8 mouse cellular contexts compared by ENCODE assay signal in the genomic region with DNA sequence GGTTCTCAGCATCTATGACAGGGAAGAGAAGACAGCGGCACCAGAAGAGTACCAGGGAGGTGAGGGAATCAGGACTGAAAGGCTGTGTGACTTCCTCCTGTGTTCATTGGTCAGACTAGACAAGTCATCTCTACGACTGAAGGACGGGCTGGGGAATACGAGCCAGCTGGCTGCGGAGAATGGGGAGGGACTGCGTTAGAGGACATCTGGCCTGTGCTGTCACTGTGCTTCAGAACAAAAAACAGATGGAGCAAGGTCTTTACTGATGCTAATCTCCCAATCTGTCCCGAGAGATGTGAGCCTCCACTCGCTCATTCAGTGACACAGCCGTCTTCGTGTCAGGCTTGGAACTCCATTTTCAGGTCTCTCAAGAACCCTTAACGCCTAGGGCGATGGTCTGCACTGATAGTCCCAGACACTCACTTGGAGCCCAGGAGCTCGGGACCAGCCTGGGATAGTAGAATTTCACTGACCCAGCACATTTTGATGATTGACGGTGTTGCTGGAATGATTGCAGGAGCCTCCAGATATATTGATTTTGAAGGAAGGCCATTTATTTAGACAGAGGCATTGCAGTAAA. TPM values are rescaled to one million over a fixed set of nuclear protein-coding genes. Genes with fewer than 3 reads are reported as not detected.
DNase-seq lines count a peak whose midpoint lies in the region; ATAC-seq and TF ChIP-seq lines count a peak whose summit lies in the region.

No protein-coding gene starts in this region.

- H3K36me3 ChIP-seq in heart, adult 2 months (ENCODE audit: control insufficient read depth, insufficient read depth, low read length): peaks cover 12% of the 10 kb centered on the region
- H3K36me3 ChIP-seq in forebrain, postnatal 0 days (ENCODE audit: insufficient read depth): no peaks in the 10 kb centered on the region

- 44% methylated on average over 14 of the region's 14 CpGs for WGBS in heart, adult 2 months
- 50% methylated on average over 14 of the region's 14 CpGs for WGBS in forebrain, postnatal 0 days

- no peaks in the 10 kb centered on the region for H3K9me3 ChIP-seq in forebrain, postnatal 0 days (ENCODE audit: low read length)

- peak; percentile 70 to 73 for DNase-seq in heart, adult 2 months
- DNase-seq in heart, postnatal 4 days: no peak
- peak; percentile 70 for DNase-seq in adrenal gland, postnatal 10 days
- peak; percentile 50 for DNase-seq in forebrain, postnatal 0 days
- DNase-seq in lung, postnatal 10 days: peak; percentile 73
- no peak for DNase-seq in Muller cell, postnatal 12 days (ENCODE audit: inconsistent ontology term)
- DNase-seq in testis, postnatal 10 days (ENCODE audit: low spot score): no peak
- DNase-seq in adipocyte (ENCODE audit: low spot score): no peak

- no peak for TF ChIP-seq CTCF in heart, adult 2 months (IDR thresholded peaks at IDR 0.05)
- TF ChIP-seq CTCF in forebrain, postnatal 0 days (IDR thresholded peaks at IDR 0.05; ENCODE audit: low read depth): no peak

- peaks cover 37% of the 10 kb centered on the region for H3K4me1 ChIP-seq in heart, adult 2 months (ENCODE audit: control insufficient read depth, insufficient read depth, low read length)
- H3K4me1 ChIP-seq in forebrain, postnatal 0 days (ENCODE audit: insufficient read depth): no peaks in the 10 kb centered on the region

- no peak overlapping the region for H3K4me2 ChIP-seq in forebrain, postnatal 0 days (ENCODE audit: low read depth)

- peak; percentile 83 for ATAC-seq in forebrain, postnatal 0 days

- intact Hi-C loops in heart, adult 2 months (cut with DNase I): no loop called here

- H3K4me3 ChIP-seq in heart, adult 2 months: no peak overlapping the region
- no peak overlapping the region for H3K4me3 ChIP-seq in forebrain, postnatal 0 days (ENCODE audit: low read depth, low read length)

- no peak for TF ChIP-seq POLR2A in heart, adult 2 months (IDR thresholded peaks at IDR 0.05; ENCODE audit: insufficient read depth, low read depth, low read length)

- no peak overlapping the region for H3K27ac ChIP-seq in heart, adult 2 months
- no peak overlapping the region for H3K27ac ChIP-seq in forebrain, postnatal 0 days (ENCODE audit: low read depth, low read length)

- peak; percentile 62; the same call in 1 of the 2 replicates for TF ChIP-seq EP300 in heart, adult 2 months (IDR thresholded peaks at IDR 0.05; ENCODE audit: insufficient read depth, low read depth, low read length)

- H3K79me2 ChIP-seq in heart, adult 2 months (replicated peaks; ENCODE audit: control insufficient read depth, insufficient read depth, low read length): no peaks in the 10 kb centered on the region

- H3K9ac ChIP-seq in heart, adult 2 months (ENCODE audit: low read depth, low read length): no peak overlapping the region
- no peak overlapping the region for H3K9ac ChIP-seq in forebrain, postnatal 0 days

- no peaks in the 10 kb centered on the region for H3K27me3 ChIP-seq in heart, adult 2 months (ENCODE audit: control insufficient read depth, insufficient read depth, low read length)
- no peaks in the 10 kb centered on the region for H3K27me3 ChIP-seq in forebrain, postnatal 0 days (ENCODE audit: insufficient read depth, low read length)

RNA-seq across cellular contexts. Expression of a gene that starts 10.6 kb away (rescaled TPM):
- total RNA-seq in heart, adult 2 months (2021): 100 to 1,000 TPM; 126 to 148 TPM
- polyA plus RNA-seq in heart, adult 2 months (2012; rRNA removed): 60.6 and 123 TPM in 2 replicates
- 100 to 1,000 TPM; 226 to 240 TPM for total RNA-seq in heart, postnatal 4 days (2021)
- 10 to 100 TPM; 83.8 to 95.3 TPM for total RNA-seq in adrenal gland, postnatal 10 days (2021)
- total RNA-seq in forebrain, postnatal 0 days (2014; rRNA removed): 16.2 and 19.9 TPM in 2 replicates
- polyA plus RNA-seq in forebrain, postnatal 0 days (2015; fragmentation: Nextera tagmentation; extraction: Ambion mirVana): 6.2 and 8.0 TPM in 2 replicates

Comparison
In these comparisons a context has a peak if more than half of its experiments do, and no peak if none do; other contexts are left out.
1. DNase-seq: peak in heart, adult 2 months (2 of 2), adrenal gland, postnatal 10 days (single experiment), forebrain, postnatal 0 days (single experiment) and lung, postnatal 10 days (single experiment); none in heart, postnatal 4 days (single experiment), Muller cell, postnatal 12 days (single experiment), testis, postnatal 10 days (single experiment) and adipocyte (single experiment).